Mouse (Mus musculus) testis, adult 2 months (tissue): ENCODE measurements around the gene Serbp1.

Source experiments
- CTCF ChIP-seq: fragments of 200-500 bp; IDR thresholded peaks from 2 replicates; pipeline ENCODE4 v1.5.1; 2012; ENCODE audit warnings: low read depth, mild to moderate bottlenecking, inconsistent platforms, low read length, moderate library complexity; ENCODE audit not compliant: control insufficient read depth, insufficient read depth, insufficient replicate concordance
- POLR2A ChIP-seq: fragments of 200-500 bp; IDR thresholded peaks from 2 replicates; pipeline ENCODE4 v1.6.1; 2012; ENCODE audit warnings: low read depth, mild to moderate bottlenecking, inconsistent platforms, low read length, moderate library complexity; ENCODE audit not compliant: control insufficient read depth

DNA sequence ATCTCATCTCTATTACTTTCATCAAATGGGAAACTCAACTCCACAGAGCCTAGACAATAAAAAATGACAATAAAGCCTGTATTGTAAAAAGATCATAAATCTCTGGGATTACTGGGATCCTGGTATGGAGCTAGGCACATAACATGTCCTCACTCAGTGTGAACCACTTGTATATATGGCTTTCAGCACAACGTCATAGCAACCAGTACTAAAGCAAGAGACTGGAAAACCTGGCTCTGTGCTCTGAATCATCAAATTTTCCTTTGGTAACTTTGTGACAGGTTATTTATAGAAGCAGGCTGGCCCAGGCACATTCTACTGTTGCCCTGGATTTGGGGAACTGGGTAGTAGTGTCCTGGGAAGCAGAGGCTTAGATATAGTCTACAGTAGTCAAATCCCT is 14.5 kb upstream of the Serbp1 start:
- TF ChIP-seq CTCF = no peak
- no peak for TF ChIP-seq POLR2A
